ENCODE assay signal across 23 mouse cellular contexts in the genomic region with DNA sequence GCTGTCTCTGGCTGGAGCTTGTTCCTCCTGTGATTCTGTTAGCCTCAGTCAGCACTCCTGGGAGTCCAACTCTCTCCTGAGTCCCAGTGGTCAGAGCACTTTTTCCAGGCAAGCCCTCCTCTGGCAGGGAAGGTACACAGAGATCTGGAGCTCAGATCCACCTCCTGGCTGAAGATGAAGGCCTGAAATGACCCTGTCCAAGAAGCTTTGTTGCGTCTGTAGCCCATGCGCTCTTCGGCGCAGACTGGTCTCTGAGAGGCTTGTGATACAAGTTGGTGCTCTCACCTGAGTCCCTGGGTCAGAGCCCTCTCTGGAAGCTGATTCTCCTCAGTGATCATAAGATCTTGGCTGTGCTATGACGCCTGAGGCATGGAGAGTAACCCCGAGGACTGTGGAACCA. TPM values are rescaled to one million over a fixed set of nuclear protein-coding genes. Genes with fewer than 3 reads are reported as not detected.
"Had no signal": no experiment of that assay in that cellular context is flagged by ENCODE, and none has a peak within 500 bp of the region (broad histone marks: within the 10 kb centered on the region; RNA-seq: fewer than 3 reads in every experiment).

No protein-coding gene starts in this region.

- DNase-seq: retina, postnatal 1 day; right cerebral cortex, adult 18-20 months; right cerebral cortex, postnatal 14 days; right cerebral cortex, postnatal 25 days; right cerebral cortex, postnatal 4 days; spleen, adult 18-20 months; thymus, adult 18-20 months; thymus, adult 2 months; thymus, postnatal 14 days; thymus, postnatal 25 days; thymus, postnatal 36 days; thymus, postnatal 4 days had no signal

- H3K36me3 ChIP-seq: neural tube, embryonic 15.5 days; stomach, embryonic 15.5 days had no signal

- H3K9ac ChIP-seq: neural tube, embryonic 15.5 days; stomach, embryonic 15.5 days had no signal

- H3K4me2 ChIP-seq: neural tube, embryonic 15.5 days; stomach, embryonic 15.5 days had no signal

- H3K27me3 ChIP-seq: neural tube, embryonic 15.5 days; stomach, embryonic 15.5 days had no signal

- H3K27ac ChIP-seq: neural tube, embryonic 15.5 days; stomach, embryonic 15.5 days; stomach, postnatal 0 days had no signal

- H3K9me3 ChIP-seq: neural tube, embryonic 15.5 days; stomach, embryonic 15.5 days had no signal

- H3K4me3 ChIP-seq: neural tube, embryonic 15.5 days; stomach, embryonic 15.5 days had no signal

- H3K4me1 ChIP-seq: neural tube, embryonic 15.5 days; stomach, embryonic 15.5 days had no signal

RNA-seq across cellular contexts. Expression of a gene that starts 35.2 kb away (rescaled TPM):
- polyA plus RNA-seq: neural tube, embryonic 14.5 days; neural tube, embryonic 15.5 days; small intestine, adult 2 months; spleen, adult 2 months; stomach, embryonic 14.5 days; stomach, embryonic 15.5 days; stomach, embryonic 16.5 days; stomach, postnatal 0 days; testis, adult 2 months; thymus, adult 2 months; thymus, postnatal 0 days; urinary bladder, adult 2 months had no signal
